Mouse (Mus musculus): ENCODE data around the gene Atp10a. TPM values are rescaled to one million over a fixed set of nuclear protein-coding genes. Genes with fewer than 3 reads are reported as not detected.

Gene Atp10a
- polyA plus RNA-seq, 1 experiment from 2014 or later: 2.7 TPM

- Histone ChIP-seq H3K27me3 (ENCODE audit: control insufficient read depth, insufficient read depth, low read length) (no peaks in the 10 kb centered on the region), H3K4me3 (ENCODE audit: low read depth, low read length) (no peak overlapping the region), H3K4me2 (ENCODE audit: low read depth) (no peak overlapping the region), H3K27ac (ENCODE audit: low read depth, low read length) (no peak overlapping the region), H3K9ac (ENCODE audit: low read length) (no peak overlapping the region), H3K36me3 (ENCODE audit: control insufficient read depth, insufficient read depth, low read length) (no peaks in the 10 kb centered on the region), H3K9me3 (ENCODE audit: control insufficient read depth, low read length) (no peaks in the 10 kb centered on the region), H3K4me1 (ENCODE audit: control insufficient read depth, insufficient read depth, low read length) (no peaks in the 10 kb centered on the region)
- DNase-seq (ENCODE audit: low spot score): peak; percentile 44
- WGBS: 66% methylated on average over 3 of the region's 3 CpGs
- no peak for ATAC-seq (ENCODE audit: insufficient read depth, low FRiP score, low TSS enrichment)
Observed at GRCm38 (mm10) chr7:58770254-58770653, 114.3 kb downstream of the Atp10a start.

GRCm38 (mm10) chr7:58772048-58772690 lies 116.2 kb downstream of the Atp10a start:
- Histone ChIP-seq H3K9ac (ENCODE audit: low read length) (no peak overlapping the region), H3K4me1 (ENCODE audit: control insufficient read depth, insufficient read depth, low read length) (no peaks in the 10 kb centered on the region), H3K27ac (ENCODE audit: low read depth, low read length) (no peak overlapping the region), H3K9me3 (ENCODE audit: control insufficient read depth, low read length) (no peaks in the 10 kb centered on the region), H3K36me3 (ENCODE audit: control insufficient read depth, insufficient read depth, low read length) (no peaks in the 10 kb centered on the region), H3K4me3 (ENCODE audit: low read depth, low read length) (no peak overlapping the region), H3K27me3 (ENCODE audit: control insufficient read depth, insufficient read depth, low read length) (no peaks in the 10 kb centered on the region), H3K4me2 (ENCODE audit: low read depth) (no peak overlapping the region)
- DNase-seq (ENCODE audit: low spot score) (no peak), ATAC-seq (ENCODE audit: insufficient read depth, low FRiP score, low TSS enrichment) (no peak)
- 90% methylated on average over 6 of the region's 6 CpGs for WGBS

- Histone ChIP-seq H3K9me3 (ENCODE audit: control insufficient read depth, low read length) (no peaks in the 10 kb centered on the region), H3K9ac (ENCODE audit: low read length) (no peak overlapping the region), H3K4me2 (ENCODE audit: low read depth) (no peak overlapping the region), H3K36me3 (ENCODE audit: control insufficient read depth, insufficient read depth, low read length) (no peaks in the 10 kb centered on the region), H3K4me1 (ENCODE audit: control insufficient read depth, insufficient read depth, low read length) (no peaks in the 10 kb centered on the region), H3K4me3 (ENCODE audit: low read depth, low read length) (no peak overlapping the region), H3K27ac (ENCODE audit: low read depth, low read length) (no peak overlapping the region), H3K27me3 (ENCODE audit: control insufficient read depth, insufficient read depth, low read length) (no peaks in the 10 kb centered on the region)
- DNase-seq (ENCODE audit: low spot score) (no peak), ATAC-seq (ENCODE audit: insufficient read depth, low FRiP score, low TSS enrichment) (no peak)
Observed at GRCm38 (mm10) chr7:58779146-58779545, 123.2 kb downstream of the Atp10a start.

- Histone ChIP-seq H3K27ac (ENCODE audit: low read depth, low read length) (no peak overlapping the region), H3K4me1 (ENCODE audit: control insufficient read depth, insufficient read depth, low read length) (no peaks in the 10 kb centered on the region), H3K36me3 (ENCODE audit: control insufficient read depth, insufficient read depth, low read length) (no peaks in the 10 kb centered on the region), H3K9me3 (ENCODE audit: control insufficient read depth, low read length) (no peaks in the 10 kb centered on the region), H3K4me2 (ENCODE audit: low read depth) (no peak overlapping the region), H3K27me3 (ENCODE audit: control insufficient read depth, insufficient read depth, low read length) (no peaks in the 10 kb centered on the region), H3K4me3 (ENCODE audit: low read depth, low read length) (no peak overlapping the region), H3K9ac (ENCODE audit: low read length) (no peak overlapping the region)
- WGBS: 84% methylated on average over 4 of the region's 4 CpGs
- DNase-seq (ENCODE audit: low spot score) (no peak), ATAC-seq (ENCODE audit: insufficient read depth, low FRiP score, low TSS enrichment) (peak; percentile 65; the same call in 1 of the 2 replicates)
Observed at GRCm38 (mm10) chr7:58786986-58787385, 131.0 kb downstream of the Atp10a start.

- no peaks in the 10 kb centered on the region for H3K36me3 ChIP-seq (ENCODE audit: control insufficient read depth, insufficient read depth, low read length)
- DNase-seq (ENCODE audit: low spot score) (no peak), ATAC-seq (ENCODE audit: insufficient read depth, low FRiP score, low TSS enrichment) (no peak)
- H3K4me2 ChIP-seq (ENCODE audit: low read depth): no peak overlapping the region
- H3K9ac ChIP-seq (ENCODE audit: low read length): no peak overlapping the region
- H3K9me3 ChIP-seq (ENCODE audit: control insufficient read depth, low read length): no peaks in the 10 kb centered on the region
- WGBS: 87% methylated on average over 4 of the region's 4 CpGs
- no peaks in the 10 kb centered on the region for H3K4me1 ChIP-seq (ENCODE audit: control insufficient read depth, insufficient read depth, low read length)
- H3K27ac ChIP-seq (ENCODE audit: low read depth, low read length): no peak overlapping the region
- H3K27me3 ChIP-seq (ENCODE audit: control insufficient read depth, insufficient read depth, low read length): no peaks in the 10 kb centered on the region
- H3K4me3 ChIP-seq (ENCODE audit: low read depth, low read length): no peak overlapping the region
Observed at GRCm38 (mm10) chr7:58787585-58787984, 131.6 kb downstream of the Atp10a start.

GRCm38 (mm10) chr7:58788424-58789261 lies 132.7 kb downstream of the Atp10a start:
- DNase-seq (ENCODE audit: low spot score) (peak; percentile 20), ATAC-seq (ENCODE audit: insufficient read depth, low FRiP score, low TSS enrichment) (no peak)
- no peaks in the 10 kb centered on the region for H3K9me3 ChIP-seq (ENCODE audit: control insufficient read depth, low read length)
- no peak overlapping the region for H3K9ac ChIP-seq (ENCODE audit: low read length)
- whole genome bisulfite sequencing: 45% methylated on average over 7 of the region's 7 CpGs
- no peaks in the 10 kb centered on the region for H3K27me3 ChIP-seq (ENCODE audit: control insufficient read depth, insufficient read depth, low read length)
- H3K4me3 ChIP-seq (ENCODE audit: low read depth, low read length): no peak overlapping the region
- no peaks in the 10 kb centered on the region for H3K4me1 ChIP-seq (ENCODE audit: control insufficient read depth, insufficient read depth, low read length)
- peak overlapping the region; percentile 49; the same call in 1 of the 2 replicates for H3K27ac ChIP-seq (ENCODE audit: low read depth, low read length)
- H3K4me2 ChIP-seq (ENCODE audit: low read depth): no peak overlapping the region
- H3K36me3 ChIP-seq (ENCODE audit: control insufficient read depth, insufficient read depth, low read length): no peaks in the 10 kb centered on the region

- H3K36me3 ChIP-seq (ENCODE audit: control insufficient read depth, insufficient read depth, low read length): no peaks in the 10 kb centered on the region
- ATAC-seq (ENCODE audit: insufficient read depth, low FRiP score, low TSS enrichment) (no peak), DNase-seq (ENCODE audit: low spot score) (no peak)
- H3K27me3 ChIP-seq (ENCODE audit: control insufficient read depth, insufficient read depth, low read length): no peaks in the 10 kb centered on the region
- no peaks in the 10 kb centered on the region for H3K4me1 ChIP-seq (ENCODE audit: control insufficient read depth, insufficient read depth, low read length)
- 96% methylated on average over 6 of the region's 6 CpGs for WGBS
- no peaks in the 10 kb centered on the region for H3K9me3 ChIP-seq (ENCODE audit: control insufficient read depth, low read length)
- H3K9ac ChIP-seq (ENCODE audit: low read length): no peak overlapping the region
- no peak overlapping the region for H3K4me3 ChIP-seq (ENCODE audit: low read depth, low read length)
- no peak overlapping the region for H3K27ac ChIP-seq (ENCODE audit: low read depth, low read length)
- no peak overlapping the region for H3K4me2 ChIP-seq (ENCODE audit: low read depth)
Observed at GRCm38 (mm10) chr7:58797281-58797680, 141.3 kb downstream of the Atp10a start.

- no peak overlapping the region for H3K4me3 ChIP-seq (ENCODE audit: low read depth, low read length)
- no peak overlapping the region for H3K9ac ChIP-seq (ENCODE audit: low read length)
- DNase-seq (ENCODE audit: low spot score) (no peak), ATAC-seq (ENCODE audit: insufficient read depth, low FRiP score, low TSS enrichment) (no peak)
- WGBS: 89% methylated on average over 7 of the region's 7 CpGs
- no peak overlapping the region for H3K4me2 ChIP-seq (ENCODE audit: low read depth)
- H3K27me3 ChIP-seq (ENCODE audit: control insufficient read depth, insufficient read depth, low read length): no peaks in the 10 kb centered on the region
- no peaks in the 10 kb centered on the region for H3K36me3 ChIP-seq (ENCODE audit: control insufficient read depth, insufficient read depth, low read length)
- H3K4me1 ChIP-seq (ENCODE audit: control insufficient read depth, insufficient read depth, low read length): no peaks in the 10 kb centered on the region
- no peak overlapping the region for H3K27ac ChIP-seq (ENCODE audit: low read depth, low read length)
- H3K9me3 ChIP-seq (ENCODE audit: control insufficient read depth, low read length): no peaks in the 10 kb centered on the region
Observed at GRCm38 (mm10) chr7:58800916-58801315, 144.9 kb downstream of the Atp10a start.

GRCm38 (mm10) chr7:58801791-58802190 lies 145.8 kb downstream of the Atp10a start:
- Histone ChIP-seq H3K9me3 (ENCODE audit: control insufficient read depth, low read length) (no peaks in the 10 kb centered on the region), H3K27me3 (ENCODE audit: control insufficient read depth, insufficient read depth, low read length) (no peaks in the 10 kb centered on the region), H3K4me3 (ENCODE audit: low read depth, low read length) (no peak overlapping the region), H3K9ac (ENCODE audit: low read length) (no peak overlapping the region), H3K27ac (ENCODE audit: low read depth, low read length) (no peak overlapping the region), H3K4me1 (ENCODE audit: control insufficient read depth, insufficient read depth, low read length) (no peaks in the 10 kb centered on the region), H3K4me2 (ENCODE audit: low read depth) (no peak overlapping the region), H3K36me3 (ENCODE audit: control insufficient read depth, insufficient read depth, low read length) (no peaks in the 10 kb centered on the region)
- ATAC-seq (ENCODE audit: insufficient read depth, low FRiP score, low TSS enrichment) (no peak), DNase-seq (ENCODE audit: low spot score) (no peak)
- WGBS: 92% methylated on average over 2 of the region's 2 CpGs
